Mouse (Mus musculus): ENCODE measurements at regions not wholly inside any gene's neighbourhood (a gene's known extent, or its start where the extent isn't known, plus 50 kb on each side); places are given as distances from the start of the nearest gene placed in this dataset.
A peak's percentile ranks its signal among the peaks of the same experiment; 100 is the strongest.

DNA sequence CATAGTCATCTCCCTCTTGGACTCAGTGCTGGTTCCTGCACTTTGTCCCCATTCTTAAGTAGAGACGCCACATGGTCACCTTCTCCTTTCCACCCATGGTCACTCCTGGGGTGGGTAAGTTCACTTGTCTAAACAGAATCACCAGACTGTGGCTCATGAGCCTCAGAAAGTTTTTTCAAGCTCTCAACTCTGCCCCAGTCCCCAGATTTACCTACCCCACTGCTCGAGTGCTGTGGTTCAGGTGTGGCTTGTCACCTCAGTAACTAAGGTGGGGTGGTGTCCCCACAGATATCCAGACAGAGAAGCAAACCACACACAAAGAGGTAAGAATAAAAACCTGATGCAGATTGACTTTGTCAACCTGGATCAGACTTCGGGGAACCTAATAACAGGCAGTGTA is 87.6 kb downstream of the Rpl10-ps3 start:
- no peak for DNase-seq (ENCODE audit: extremely low read depth, insufficient read length, low spot score)

DNA sequence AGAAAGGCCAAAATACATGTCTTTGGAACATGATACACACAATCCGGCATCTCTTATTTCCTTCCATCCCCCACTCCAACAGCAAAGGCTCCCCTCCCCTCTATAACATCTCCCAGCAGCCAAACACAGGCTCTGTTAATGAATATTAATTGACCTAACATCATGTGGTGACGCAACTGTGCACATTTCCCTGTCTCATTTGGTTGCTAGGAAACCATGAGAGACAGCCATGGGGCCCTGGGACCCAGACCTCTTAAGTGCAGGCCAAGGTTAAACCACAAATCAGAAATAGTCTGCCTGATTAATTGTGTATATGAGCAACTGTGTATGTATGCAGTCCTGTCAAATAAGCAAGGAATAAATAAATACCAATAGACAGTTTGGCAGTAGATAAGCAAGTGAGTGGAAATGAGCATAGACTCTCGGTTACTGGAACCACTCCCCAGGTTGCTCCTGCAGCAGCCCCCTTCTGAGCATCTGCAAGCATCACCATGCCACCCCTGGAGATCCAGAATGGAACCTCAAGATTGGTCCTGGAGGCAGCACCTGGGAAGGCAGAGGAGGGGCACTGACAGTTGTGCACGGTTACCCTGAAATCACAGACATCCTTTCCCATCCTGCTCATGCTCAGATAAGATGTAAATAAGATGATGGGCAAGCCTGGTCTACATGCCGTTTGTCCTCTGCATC is 99.6 kb downstream of the Rpl10-ps3 start:
- no peak for DNase-seq (ENCODE audit: extremely low read depth, insufficient read length, low spot score)

DNA sequence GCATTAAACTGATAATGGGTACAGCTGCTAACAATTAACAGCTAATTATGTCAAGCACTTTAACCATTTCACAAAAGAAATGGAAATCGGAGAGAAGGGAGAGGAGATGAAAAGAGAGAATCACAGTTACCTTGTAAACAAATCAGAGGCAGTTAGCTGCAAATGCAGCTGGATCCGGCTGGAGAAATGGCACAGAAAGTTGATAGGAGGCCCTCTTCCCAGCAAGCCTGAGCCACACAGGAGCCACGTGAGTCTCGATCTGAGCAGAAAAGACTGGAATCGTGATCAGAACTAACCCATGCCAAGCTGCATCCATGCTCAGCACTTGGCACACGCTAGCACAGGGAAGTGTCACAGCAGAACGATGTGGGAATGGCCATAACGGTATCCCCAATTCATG is 103.8 kb downstream of the Rpl10-ps3 start:
- DNase-seq (ENCODE audit: extremely low read depth, insufficient read length, low spot score): no peak

DNA sequence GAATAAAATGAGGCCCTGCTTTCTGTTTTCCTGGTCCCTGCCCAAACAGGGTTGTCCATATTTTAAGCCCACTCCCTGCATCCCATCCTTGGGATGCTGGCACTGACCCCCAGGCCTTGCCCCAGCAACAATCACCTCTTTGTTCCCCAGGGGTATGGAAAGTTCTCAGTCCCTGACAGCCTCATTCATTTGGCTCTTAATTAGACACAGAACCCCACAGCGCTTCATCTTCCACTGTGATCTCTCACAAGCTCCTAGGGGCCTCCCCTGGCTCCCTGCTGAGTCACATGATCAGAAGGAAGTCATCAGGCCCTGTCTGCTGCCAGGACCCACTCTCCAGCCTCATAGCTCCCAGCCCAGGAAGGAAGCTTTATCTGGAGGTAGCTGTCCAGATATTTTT is 108.9 kb downstream of the Rpl10-ps3 start:
- no peak for DNase-seq (ENCODE audit: extremely low read depth, insufficient read length, low spot score)

DNA sequence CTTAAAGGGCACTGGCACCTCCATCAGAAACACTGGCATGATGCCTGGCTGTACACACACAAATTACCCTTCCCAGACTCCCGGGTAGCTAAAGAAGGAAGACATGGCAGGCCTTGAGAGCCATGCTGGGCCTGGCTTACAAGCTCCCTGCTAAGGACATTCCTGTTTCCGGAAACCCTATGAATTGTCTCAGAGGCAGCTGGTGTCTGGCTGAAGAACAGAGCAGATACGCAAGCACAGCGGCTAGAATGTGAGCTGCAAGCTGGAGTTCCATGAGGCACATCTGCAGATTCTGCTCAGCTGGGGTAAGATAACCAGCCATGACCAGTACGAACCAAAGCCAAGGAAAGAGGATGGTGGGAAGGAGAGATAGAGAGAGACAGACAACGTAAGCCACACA is 110.1 kb downstream of the Rpl10-ps3 start:
- no peak for DNase-seq (ENCODE audit: extremely low read depth, insufficient read length, low spot score)

DNA sequence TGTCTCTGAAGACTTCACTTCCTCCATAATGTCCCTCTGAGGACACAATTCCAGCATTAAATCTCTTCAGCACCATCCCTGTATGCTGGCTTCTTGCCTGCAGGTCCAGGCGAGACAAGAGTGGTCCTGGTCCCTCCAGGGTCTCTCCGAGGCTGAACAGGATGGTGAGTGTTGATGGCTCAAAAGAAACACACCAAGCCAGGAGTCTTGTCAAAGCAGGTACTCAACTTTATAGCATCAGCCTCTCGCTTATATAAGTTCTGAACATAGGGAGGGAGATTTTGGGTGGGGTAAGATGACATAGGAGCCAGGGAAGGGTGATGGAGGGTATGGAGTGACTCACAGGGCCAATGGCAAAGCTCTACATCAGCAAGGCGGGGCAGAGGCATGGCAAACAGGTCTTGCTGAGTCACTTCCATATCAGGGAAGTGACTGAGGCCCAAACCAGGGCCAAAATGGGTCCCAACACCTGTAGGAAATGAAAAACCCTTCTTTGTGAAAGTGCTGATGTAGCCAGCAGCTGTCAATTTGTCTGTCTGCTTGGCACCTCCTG is 111.7 kb downstream of the Rpl10-ps3 start:
- peak; percentile 33 for DNase-seq (ENCODE audit: extremely low read depth, insufficient read length, low spot score)

DNA sequence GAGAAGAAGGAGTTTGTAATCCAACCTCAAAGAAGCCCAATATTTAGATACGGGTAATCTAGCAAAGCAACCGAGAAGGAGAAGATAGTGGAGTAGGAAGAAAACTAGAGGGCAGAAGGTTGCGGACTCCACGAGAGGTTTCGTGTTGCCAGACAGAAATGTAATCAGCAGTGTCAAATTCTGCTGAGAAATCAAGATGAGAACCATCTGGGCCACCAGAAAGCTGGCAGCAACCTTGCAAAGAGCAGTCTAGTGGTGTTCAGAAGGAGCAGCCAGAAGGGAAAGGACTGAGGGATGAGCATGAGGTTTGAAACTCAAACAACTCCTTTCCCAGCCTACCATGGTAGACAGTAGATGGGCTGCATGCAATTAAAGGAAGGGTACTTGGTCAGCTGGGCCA is 134.3 kb downstream of the Rpl10-ps3 start:
- no peak for DNase-seq (ENCODE audit: extremely low read depth, insufficient read length, low spot score)

DNA sequence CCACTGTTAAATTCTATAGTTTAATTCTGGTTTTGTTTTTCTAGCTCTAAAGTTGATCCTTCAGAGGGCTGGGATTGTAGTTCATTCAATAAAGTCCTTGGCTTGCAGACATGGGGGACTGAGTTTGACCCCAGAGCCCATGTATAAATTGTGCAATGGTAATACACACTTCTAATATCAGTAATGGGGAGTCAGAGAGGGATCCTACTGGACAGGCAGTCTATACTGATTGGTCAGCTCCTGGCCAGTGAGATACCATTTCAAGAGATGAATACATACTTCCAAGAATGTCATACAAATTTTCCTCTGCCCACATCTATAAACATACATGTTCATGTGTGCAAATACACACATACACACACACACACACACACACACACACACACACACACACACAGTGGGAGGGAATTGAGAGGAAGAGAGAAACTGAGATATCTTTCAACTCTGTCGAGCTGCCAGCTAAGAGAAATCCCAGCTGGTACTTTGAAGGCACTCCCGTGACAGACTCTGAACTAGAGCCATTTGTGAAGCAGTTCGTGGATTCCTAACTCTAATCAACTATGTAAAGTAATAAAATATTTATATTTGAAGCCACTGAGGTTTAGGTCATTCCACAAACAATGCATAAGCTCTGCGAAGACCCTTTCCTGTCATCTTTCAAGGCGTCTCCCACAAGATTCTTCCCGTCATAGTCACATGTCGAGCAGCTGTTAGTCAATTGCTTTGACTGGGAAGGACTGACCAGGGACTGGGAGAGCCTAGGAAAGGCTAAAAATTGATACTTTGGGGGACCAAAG is 145.1 kb downstream of the Rpl10-ps3 start:
- DNase-seq (ENCODE audit: extremely low read depth, insufficient read length, low spot score): no peak

DNA sequence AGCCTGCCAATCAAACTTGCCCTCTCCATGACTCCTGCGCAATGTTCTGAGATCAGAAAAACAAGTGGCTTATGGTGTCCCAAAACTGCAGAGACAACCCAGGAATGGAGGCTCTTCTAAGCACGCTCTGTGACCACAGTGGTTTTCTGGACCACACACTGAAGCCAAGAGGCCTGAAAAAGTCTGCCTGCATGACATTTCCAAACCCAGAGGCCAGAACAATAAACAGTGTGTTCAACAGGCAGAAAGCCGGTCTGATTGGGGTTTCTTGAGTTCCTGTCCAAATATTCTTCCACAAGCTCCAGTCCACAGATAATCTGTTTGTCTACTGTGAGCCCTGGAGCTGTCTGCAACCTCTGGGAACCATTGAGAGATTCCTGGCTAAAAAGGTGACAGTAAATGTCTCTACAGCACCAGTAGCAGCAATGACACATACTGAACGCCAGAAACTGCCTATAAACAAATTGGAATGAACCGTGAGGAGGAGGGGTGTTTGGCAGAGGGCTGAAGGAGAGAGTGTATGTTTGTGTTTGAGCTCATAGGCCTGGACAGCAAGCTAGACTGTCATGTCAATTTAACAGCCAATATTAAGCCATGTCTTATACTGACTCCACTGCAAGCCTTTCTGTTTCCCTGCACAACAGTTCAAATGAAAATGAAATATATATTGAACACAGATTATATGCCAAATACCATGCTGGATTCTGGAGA is 152.2 kb downstream of the Rpl10-ps3 start:
- DNase-seq (ENCODE audit: extremely low read depth, insufficient read length, low spot score): no peak

DNA sequence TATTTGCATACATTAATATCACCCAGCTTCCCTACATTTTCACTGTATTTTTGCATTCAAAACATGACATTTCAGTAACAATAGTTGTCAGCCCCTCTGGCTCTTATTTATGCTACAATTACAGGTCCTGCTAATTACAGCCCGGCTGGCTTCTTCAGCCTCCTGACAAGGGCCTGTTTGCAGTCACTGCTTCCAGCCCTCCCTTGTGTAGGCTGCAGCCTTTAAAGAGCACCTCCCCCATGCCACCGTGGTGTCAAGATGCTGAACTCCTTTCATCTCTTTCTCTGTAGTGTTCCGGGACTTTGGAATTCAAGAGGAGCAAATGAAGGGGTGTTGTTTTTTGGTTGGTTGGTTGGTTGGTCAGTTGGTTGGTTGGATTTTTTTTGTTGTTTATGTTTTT is 153.6 kb downstream of the Rpl10-ps3 start:
- DNase-seq (ENCODE audit: extremely low read depth, insufficient read length, low spot score): no peak

DNA sequence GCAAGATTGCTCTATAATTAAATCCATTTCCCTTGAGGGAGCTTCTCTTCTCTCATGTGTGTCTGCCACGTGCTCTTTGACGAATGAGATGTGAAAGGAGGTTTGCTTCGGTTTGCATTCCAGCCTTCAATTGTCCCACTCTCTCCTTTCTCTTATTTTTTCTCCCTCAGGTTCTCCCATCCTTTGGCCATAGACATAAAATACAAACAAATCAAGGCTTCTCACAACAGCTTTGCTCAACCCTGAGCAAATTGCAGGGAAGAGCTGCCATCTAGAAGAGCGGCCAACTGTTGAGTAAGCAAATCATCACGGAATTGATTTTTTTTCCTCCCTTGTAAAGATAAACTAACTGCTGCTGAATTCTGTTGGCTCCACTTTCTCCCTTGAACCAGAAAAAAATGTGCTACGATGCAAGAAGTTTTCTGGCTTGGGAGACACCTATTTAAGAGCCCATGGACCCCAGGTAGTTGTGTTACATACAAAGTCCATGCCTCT is 156.1 kb downstream of the Rpl10-ps3 start:
- DNase-seq (ENCODE audit: extremely low read depth, insufficient read length, low spot score): no peak

DNA sequence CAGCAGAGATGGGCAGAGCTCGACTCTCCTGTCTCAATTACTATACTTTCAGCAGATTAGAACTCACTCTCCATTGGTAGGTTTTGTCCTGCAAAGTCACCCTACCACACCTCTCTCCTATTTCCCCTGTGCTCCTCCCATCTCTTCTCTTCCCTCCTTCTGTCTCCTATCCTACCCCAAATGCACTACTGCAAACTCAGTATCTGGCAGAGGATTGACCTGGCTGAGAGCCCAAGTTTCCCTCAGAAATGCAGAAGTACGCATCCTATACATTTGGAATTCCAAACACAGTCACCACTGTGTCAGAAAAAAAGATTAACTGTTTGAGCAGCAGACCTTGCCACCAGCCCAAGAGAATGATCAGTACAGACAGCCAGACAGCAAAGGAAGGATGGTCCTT is 163.4 kb downstream of the Rpl10-ps3 start:
- DNase-seq (ENCODE audit: extremely low read depth, insufficient read length, low spot score): no peak

DNA sequence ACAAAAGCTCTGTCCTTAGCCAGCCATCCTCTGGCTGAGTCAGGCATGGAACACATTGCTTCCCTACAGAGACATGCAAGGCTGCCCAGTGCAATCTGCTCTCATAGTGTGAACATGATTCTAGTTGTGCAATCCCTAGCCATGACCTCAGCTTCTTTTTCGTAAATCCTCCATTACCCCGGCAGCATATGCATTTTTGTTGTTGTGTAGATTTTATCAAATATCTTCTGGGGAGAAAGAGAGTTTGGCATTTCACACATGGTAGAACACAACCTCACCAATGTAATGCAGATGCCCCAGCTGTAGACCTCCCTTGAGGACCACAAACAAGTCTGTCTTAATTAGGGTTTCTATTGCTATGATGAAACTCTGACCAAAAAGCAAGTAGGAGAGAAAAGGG is 168.6 kb downstream of the Rpl10-ps3 start:
- DNase-seq (ENCODE audit: extremely low read depth, insufficient read length, low spot score): no peak

DNA sequence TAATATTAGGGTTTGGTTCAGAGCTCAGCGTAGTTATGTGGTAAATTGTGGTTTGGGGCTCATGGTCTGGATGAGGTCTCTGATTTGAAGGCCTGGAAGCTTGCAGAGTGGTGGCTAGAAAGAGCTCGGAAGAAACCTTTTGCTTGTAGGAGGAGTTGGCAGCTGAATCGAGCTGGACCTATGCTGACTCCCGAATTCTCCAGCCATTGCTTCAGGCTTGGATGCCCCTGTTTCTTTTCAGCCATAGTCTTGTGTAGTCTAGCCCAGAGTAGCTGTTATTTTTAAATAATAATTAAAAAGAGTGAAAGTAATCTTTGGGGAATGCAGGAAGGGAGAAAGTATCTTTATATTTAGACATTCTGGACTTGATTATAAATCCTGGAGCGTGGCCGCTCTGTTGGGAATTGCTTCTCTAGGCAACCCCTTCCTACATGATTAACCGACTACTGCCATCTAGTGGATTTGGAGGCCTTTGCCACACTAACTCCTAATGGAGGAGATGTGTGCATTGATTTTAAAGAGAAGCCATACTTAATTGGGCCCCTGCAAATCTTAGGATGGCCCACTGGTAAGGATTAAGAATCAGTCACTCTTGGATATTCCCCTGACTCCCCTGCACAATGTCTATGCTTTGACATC is 172.8 kb downstream of the Rpl10-ps3 start:
- no peak for DNase-seq (ENCODE audit: extremely low read depth, insufficient read length, low spot score)

DNA sequence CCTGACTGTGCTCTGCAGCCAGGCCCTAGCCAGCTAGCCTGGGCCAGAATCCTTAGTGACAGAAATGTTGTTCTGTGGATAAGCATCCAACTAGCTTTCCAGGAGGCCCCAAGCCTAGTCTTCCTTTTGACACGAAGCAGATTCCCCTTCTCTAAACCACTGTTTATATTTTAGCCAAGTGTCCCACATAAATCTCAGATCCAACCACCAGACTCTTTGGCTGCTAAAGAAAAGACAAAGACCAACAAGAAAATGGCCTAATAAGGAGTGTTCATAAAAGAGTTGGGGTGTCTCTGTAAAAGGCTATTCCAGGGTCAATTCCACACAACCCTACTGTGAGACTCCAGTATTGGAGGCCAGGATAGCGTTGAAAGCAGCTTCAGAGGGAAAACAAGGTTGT is 173.6 kb downstream of the Rpl10-ps3 start:
- no peak for DNase-seq (ENCODE audit: extremely low read depth, insufficient read length, low spot score)

DNA sequence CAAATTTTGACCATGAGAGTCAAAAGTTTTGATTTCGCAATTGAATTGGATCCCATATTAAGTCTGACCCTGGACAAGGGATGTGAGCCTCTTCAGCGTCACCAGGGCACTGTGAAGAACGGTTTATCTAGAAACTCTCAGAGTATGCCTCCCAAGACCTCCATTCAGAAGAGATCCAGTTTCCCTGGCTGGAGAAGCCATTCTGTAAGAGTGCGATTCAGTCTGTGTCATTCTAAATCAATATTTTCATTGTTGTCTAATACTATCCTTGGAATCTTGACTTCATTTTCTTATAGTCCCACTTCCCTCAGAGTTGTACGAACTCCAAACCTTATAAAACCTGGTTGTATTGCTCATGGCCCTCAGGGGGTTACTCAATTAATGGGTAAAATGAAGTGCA is 174.1 kb downstream of the Rpl10-ps3 start:
- no peak for DNase-seq (ENCODE audit: extremely low read depth, insufficient read length, low spot score)

DNA sequence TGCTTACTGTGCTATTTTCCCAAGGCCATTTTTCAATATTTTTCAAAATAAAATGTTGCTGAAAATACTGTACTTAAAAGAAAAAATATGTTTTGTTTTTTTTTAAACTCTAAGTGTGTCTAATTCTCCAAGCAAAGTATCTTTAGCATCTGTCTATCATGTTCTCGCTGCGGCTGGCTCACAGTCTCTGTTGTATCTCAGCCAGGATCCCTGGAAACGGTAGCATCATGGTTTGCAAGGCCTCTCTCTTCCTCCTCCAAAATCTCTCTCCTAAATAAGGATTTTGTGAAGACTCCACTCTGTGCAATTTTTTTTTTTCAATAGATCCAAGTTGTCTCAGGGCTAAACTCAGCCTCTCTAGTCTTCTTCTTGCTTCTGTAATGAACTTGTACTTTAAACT is 190.2 kb downstream of the Rpl10-ps3 start:
- no peak for DNase-seq (ENCODE audit: extremely low read depth, insufficient read length, low spot score)

DNA sequence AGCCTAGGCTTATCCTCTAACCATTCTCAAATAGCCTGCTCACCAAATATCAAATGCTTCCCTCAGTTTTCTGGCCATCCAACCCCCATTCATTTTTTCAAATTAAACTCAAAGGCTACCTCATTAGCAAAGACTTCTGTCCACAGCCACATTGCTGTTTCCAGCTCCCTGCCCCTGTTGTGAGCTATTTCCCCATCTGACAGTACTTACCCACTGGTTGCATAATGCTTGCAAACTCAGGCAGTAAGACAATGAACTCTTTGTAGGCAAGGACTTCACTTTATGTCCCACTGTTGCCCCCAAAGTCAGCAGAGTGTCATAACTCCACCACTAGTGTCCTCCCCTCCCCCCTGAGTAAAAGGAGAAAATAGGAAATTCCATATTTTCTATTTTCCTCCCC is 194.7 kb downstream of the Rpl10-ps3 start:
- no peak for DNase-seq (ENCODE audit: extremely low read depth, insufficient read length, low spot score)

DNA sequence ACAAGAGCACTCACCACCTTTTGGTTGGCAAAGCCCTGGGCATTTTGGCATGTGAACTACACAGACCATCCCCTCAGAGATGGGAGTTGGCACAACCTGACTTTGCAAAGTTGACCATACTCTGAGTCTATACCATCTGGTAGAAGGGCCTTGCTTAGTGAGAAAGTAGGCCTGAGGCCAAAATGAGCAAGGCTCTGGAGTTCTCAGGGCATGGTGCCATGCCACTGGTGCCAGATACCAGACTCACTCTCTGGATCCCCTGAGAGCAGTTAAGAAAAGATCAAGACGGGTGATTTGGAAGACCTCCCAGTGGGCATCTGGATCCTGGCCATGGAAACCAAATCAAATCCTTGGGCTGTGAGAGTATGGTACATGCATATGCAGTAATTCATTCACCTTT is 202.0 kb downstream of the Rpl10-ps3 start:
- DNase-seq (ENCODE audit: extremely low read depth, insufficient read length, low spot score): no peak

DNA sequence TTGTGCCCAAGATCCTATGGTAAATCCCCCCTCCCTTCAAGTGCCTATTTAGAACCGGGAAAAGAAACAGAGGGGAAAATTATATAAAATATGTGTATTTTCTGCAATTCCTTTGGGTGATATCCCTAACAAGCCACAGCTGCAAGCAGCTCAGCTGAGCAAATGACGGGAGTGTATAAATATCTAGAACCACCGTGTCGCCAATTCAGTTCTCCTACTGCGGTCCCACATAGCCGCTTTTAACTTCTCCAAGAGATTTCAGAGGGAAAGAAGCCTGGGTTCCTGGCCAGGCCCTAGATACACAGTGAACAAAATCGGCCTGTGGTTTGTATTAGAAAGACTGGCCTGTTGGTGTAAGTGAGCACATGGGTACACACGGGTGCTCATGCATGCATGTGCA is 202.7 kb downstream of the Rpl10-ps3 start:
- DNase-seq (ENCODE audit: extremely low read depth, insufficient read length, low spot score): no peak

DNA sequence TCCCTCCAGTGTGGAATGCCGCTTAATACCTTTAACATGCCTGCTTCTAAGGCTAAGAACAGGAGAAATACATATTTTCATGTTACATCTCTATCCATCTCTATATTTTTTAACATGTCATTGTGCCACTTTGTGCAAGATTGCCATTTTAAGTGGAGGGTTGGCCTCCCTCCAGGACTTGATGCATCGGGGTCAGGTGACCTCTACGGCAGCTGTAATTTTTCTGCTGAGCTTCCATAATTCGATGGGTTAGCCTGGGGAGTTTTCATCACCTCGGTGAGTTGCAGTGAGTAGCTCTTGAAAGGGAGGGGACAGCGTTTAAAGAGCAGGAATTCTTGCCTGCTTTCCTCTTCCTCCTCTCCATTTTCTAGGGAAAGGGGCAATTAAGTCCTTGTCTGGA is 203.6 kb downstream of the Rpl10-ps3 start:
- DNase-seq (ENCODE audit: extremely low read depth, insufficient read length, low spot score): no peak
